Mouse (Mus musculus): ENCODE results near the gene Olfr976.
"Not testable (repeated sequence)": the region's sequence is repeated elsewhere in the genome, so short reads cannot be mapped to it uniquely, and the experiment has no call there.

Olfr976 gene

GRCm38 (mm10) chr9:39961033-39961432 is at the start of gene Olfr976:
Gene Olfr976 (minus strand): TSS chr9:39961133.
- in situ Hi-C loops (cut with MboI; ENCODE audit: low sequenced_read_pairs) = not testable (repeated sequence)

- in situ Hi-C loops (cut with MboI; ENCODE audit: low sequenced_read_pairs) = no loop called here
Measured at GRCm38 (mm10) chr9:40009482-40009881, 48.5 kb upstream of the Olfr976 start, which contains the start of gene Olfr980. Gene Olfr980 (minus strand): TSS chr9:40009582.

- in situ Hi-C loops (cut with MboI; ENCODE audit: low sequenced_read_pairs) = no loop called here
Measured at GRCm38 (mm10) chr9:40003365-40003764, 42.4 kb upstream of the Olfr976 start, which contains the start of gene Olfr979. Gene Olfr979 (minus strand): TSS chr9:40003465.

- in situ Hi-C loops (cut with MboI; ENCODE audit: low sequenced_read_pairs) = no loop called here
Measured at GRCm38 (mm10) chr9:39991813-39992212, 30.9 kb upstream of the Olfr976 start, which contains the start of gene Olfr978. Gene Olfr978 (plus strand): TSS chr9:39992113.

- in situ Hi-C loops (cut with MboI; ENCODE audit: low sequenced_read_pairs) = not testable (repeated sequence)
Measured at GRCm38 (mm10) chr9:39976581-39977145, 15.7 kb upstream of the Olfr976 start.

- in situ Hi-C loops (cut with MboI; ENCODE audit: low sequenced_read_pairs) = no loop called here
Measured at GRCm38 (mm10) chr9:39951946-39952345, 9.0 kb downstream of the Olfr976 start, which contains the start of gene Olfr975. Gene Olfr975 (minus strand): TSS chr9:39952046.

GRCm38 (mm10) chr9:39937201-39937600 is 23.7 kb downstream of the Olfr976 start, which contains the start of gene Olfr974:
Gene Olfr974 (plus strand): TSS chr9:39937501.
- in situ Hi-C loops (cut with MboI; ENCODE audit: low sequenced_read_pairs) = no loop called here

- in situ Hi-C loops (cut with MboI; ENCODE audit: low sequenced_read_pairs) = not testable (repeated sequence)
Measured at GRCm38 (mm10) chr9:39928837-39929236, 32.1 kb downstream of the Olfr976 start.

- in situ Hi-C loops (cut with MboI; ENCODE audit: low sequenced_read_pairs) = not testable (repeated sequence)
Measured at GRCm38 (mm10) chr9:39927975-39928836, 32.7 kb downstream of the Olfr976 start.

- in situ Hi-C loops (cut with MboI; ENCODE audit: low sequenced_read_pairs) = no loop called here
Measured at GRCm38 (mm10) chr9:39909939-39910338, 51.0 kb downstream of the Olfr976 start.

GRCm38 (mm10) chr9:39907036-39907435 is 53.9 kb downstream of the Olfr976 start, which contains the start of gene Olfr229:
Gene Olfr229 (plus strand): TSS chr9:39907336.
- in situ Hi-C loops (cut with MboI; ENCODE audit: low sequenced_read_pairs) = no loop called here

GRCm38 (mm10) chr9:39905106-39905505 is 55.8 kb downstream of the Olfr976 start:
- in situ Hi-C loops (cut with MboI; ENCODE audit: low sequenced_read_pairs) = no loop called here
